Mouse (Mus musculus): ENCODE results near the gene Zmat5.

The Zmat5 gene

DNA sequence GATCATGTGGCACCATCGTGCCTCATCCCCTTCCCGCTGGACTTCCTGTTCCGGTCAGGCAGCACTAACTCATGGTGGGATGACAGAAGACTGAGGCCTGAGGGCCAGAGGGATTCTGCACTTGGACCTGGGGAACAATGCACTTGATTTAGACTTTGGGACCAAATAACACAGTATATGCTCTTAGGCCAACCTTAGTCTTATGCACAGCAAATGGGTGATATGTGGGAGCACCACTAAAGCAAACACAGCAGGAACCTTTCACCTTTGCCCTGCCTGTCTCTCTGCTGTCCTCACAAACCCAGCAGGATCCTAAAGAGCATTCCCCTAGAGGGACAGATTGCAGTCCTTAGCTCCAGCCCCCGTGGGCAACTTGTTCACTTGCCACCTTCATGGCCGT is 36.3 kb downstream of the Zmat5 start:
- DNase-seq: no peak

DNA sequence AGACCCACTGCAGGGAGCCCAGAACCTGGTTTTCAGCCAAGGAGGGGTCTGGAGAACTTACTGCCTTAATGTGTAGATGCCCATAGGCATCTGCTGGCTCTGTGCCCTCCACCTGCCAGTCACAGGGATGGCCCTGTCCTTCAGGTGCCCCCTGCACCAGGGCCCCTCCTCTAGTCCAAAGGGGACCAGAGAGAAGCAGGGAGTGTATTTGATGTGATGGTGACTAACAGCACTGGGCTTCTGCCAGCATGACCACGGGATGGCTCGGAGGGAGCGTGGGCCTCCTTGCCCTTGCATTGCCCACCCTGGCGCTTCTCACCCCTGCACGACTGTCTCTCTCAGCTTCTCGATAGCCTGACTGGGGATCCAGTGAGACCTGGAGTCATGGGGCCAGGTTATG is 40.2 kb downstream of the Zmat5 start:
- no peak for DNase-seq

DNA sequence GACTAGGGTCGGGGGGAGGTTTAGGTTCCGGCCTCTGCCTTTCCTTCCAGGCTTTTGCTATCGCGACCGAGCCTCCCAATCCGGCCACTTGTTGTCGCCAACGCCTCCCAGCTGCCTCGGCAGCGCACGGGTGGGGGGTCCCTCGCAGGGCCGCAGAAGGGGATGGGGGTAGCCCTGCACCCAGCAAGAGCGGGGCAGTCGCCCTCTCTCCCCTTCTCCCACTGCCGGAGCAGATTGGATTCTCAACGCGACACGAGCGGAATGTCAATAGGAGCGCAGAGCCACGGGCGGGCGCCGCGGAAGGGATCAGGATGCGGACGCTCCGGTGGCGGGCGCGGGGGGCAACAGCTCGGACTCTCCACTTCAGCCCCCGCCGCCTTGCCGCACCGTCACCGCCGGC is 41.5 kb downstream of the Zmat5 start:
- peak in 1 of 2 experiments; percentile 29 for DNase-seq

DNA sequence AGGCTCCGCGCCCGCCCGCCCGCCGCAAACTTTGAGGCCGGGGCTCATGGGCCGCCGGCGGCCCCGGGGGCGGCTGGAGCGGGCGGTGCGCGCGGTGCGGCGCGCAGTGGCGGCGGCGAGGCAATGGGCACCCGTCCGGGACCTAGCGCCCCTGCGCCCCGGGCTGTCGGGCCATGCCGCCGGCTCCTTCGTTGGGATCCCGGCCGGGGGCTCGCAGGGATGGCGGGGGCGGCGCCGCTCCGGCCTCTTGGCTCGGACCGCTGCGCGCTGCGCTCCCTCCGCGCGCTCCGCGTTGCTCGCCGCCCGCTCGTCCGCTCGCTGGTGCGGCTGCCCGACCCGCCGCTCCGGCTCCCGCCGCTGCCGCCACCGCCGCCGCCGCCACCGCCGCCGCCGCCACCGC is 42.3 kb downstream of the Zmat5 start, which contains the start of gene Cabp7:
Gene Cabp7 (minus strand): TSS at position 46 of the 400 bp plus-strand sequence.
- DNase-seq: peak in 1 of 2 experiments; percentile 46

DNA sequence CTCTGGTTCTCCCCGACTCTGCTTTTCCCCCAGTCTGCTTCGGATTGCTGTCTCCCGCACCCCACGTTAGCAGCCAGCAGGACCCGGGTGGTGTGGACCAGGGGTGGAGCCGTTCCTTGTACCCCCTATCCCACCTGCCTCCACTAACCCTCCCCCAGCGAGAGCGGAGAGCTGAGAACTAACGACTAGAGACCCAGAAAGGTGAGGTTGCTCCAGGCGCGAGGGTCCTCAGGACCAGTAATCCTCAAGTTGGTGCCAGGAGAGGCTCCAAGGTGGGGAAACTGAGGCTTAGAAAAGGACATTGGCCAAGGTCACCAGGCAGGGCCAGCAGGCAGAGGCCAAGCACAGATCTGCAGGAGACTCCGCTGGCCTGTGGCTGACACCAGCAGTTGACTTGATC is 42.8 kb downstream of the Zmat5 start:
- no peak for DNase-seq

DNA sequence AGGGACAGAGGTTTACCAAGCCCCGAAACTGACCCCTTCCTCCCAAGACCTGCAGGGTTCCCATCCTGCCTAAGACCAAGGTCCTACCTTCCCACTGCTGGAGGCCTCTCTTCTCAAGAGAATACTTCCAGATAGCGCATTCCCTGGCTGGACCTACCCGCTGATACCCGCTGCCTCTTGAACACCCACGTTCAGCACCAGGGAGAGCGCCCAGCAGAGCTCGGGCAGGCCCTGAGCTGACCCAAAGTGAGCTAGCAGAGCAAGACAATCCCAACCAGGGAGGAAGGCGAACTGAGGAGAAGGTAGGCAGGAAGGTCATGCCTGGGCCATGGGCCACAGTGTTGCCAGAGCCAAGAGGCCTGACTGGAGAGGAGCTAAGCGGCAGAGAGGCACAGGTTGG is 45.8 kb downstream of the Zmat5 start:
- DNase-seq: no peak

DNA sequence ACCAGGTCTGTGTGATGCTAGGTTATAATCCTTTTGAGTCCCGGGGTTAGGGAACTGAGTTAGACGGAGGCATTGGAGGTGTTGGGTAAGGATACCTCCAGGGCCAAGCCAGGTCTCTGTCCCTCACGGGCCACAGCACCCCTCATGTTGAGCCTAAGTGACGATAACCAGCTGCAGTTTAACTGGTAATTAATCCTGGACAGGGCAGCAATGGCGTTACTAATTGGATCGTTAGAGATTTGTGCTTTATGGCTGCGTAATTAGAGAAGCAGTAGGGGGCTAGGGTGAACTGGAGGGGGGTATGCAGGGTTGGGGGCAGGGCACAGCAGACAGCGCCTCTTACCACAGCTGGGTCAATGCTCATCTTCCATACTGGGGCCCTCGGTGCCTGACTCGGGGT is 48.4 kb downstream of the Zmat5 start:
- no peak for DNase-seq

DNA sequence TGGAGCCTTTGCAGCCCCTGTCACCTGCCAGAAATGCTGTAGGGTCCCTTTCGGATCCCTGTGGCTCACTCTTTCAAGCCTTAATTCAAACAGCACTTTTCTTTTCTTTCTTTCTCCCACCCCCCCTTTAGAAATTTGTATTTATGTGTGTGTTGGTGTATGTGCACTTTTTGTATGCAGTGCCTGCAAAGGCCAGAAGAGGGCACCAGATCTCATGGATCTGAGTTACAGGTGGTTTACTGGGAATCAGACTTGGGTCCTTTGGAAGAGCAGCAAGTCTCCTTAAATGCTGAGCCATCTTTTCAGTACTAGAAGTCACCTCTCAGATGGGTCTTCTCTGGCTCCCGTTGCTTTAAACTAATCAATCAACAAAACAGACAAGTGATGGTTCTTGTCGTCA is 49.6 kb downstream of the Zmat5 start:
- no peak for DNase-seq

DNA sequence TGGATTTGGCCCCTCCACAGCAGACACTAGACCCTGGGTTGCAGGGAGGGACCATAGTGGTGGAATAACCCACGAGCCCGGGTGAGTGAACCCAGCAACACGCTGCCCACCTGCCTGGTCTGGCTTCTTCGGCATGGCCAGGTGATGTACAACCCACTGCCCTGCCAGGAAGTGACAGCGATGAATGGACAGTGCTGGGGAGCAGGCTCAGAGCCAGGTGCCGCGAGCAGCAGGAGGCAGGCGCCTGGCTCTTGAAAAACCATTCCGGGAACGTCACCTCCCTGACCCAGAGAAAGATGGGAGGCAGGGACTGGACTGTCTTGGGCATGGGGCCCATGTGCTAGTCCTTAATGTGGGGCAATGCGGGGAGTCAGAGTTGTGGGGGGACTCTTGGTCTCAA is 50.4 kb downstream of the Zmat5 start:
- DNase-seq: peak in 1 of 2 experiments; percentile 59

DNA sequence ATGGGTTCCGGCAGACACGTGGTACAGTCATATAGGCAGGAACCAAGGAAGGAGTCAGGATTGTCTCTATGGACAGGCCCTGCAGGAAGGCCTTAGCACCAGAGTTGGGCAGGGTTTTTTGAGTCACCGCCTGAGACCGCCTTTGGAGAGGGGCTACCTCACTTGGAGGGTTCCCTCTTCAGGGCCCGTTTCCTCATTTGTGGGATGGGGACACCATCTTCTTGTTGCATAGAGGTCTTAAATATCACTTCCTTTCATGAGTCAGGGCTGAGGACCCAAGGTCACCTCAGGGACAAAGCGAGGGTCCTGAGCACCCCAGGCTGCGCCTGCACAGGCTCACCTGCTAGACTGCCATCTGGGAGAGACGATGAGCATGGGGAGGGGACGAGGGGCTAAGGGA is 52.0 kb downstream of the Zmat5 start:
- DNase-seq: no peak

DNA sequence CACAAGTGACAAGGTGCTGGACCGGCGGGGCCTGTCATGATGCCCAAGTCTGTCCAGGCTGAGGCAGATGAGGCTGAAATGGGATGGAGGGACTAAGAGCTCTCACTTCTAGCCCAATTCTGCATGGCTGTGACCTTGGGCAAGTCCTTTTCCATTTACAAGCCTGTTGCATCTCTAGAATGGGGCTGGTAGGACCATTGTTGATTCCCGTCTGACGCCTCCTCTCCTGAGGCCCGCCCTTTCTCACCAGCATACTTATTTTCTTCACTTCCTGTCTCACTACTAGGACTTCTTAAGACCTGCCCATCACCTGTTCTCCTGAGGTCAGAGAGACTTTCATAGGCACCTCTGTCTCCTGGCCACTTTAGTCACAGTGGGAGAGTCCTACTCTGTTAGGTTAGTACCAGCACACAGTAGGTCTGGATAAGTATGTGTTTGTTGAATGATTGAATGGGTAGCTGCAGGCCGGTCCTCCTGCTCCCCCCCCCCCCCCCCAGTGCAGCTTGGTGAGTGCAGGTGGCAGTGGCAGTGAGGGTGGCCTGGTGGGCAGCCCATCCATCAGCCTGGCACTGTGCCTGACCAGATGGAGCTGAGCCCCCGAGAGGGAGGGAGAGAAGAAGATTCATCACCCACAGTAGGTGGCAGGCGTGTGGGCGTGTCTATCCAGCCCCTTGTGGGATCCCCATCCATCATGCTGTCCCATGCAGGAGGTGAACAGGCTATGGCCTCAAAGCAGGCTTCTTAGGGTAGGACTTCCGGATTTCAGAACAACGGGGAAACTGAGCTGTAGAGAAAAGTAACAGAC is 52.7 kb downstream of the Zmat5 start:
- no peak for DNase-seq

DNA sequence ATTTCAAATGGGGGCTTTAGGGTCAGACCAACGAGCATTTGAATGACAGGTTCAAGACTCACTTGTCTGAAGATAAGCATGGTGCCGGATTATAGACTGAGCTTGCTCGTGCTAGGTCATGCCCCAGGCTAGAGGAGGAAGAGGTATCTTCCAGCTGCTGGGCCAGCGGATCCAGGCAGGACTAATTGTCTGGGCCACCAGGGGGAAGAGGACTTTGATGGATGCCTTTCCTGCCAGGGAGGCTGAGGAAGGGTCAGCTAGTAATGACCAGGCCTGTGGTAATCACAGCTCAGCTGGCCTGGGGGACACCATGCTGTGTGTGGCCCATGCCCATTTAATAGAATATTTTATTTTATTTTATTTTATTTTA is 53.3 kb downstream of the Zmat5 start:
- no peak for DNase-seq

DNA sequence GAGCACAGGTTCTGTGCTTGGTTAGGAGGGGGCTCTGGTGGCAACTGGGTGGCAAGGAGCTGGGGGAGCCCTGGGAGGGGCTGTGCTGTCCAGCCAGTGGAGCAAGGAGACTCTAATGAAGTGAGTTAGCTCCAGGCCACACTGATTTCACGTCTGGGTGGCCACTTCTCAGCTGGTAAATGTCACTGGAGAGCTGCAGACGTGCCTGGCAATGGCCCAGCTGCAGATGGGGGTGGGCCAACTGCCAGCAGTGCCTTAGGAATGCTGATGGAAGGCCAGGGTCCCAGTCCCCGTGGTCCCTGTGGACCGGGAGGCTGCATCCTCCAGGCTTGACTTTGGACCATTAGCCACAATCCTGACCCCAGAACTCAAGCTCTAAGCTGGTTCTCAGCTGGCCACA is 56.0 kb downstream of the Zmat5 start:
- DNase-seq: no peak

DNA sequence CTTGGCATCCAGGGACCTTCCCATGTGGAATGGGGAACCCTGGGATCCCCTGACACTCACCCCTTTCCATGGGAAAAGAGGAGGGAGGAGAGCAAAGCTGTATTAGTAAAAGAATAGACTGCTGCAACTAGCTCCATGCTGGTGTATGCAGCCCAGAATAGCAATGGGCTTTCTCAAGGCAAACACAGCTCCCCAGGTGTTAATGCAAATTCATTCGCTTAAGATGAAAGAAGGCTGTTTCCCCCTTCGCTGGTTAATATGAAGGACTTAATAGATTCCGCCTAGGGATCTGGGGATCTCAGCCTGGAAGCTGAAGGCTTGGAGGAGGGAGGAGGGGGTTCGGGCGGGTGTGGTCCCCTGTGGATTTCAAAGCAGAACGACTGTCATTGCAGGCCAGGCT is 57.5 kb downstream of the Zmat5 start:
- no peak for DNase-seq

DNA sequence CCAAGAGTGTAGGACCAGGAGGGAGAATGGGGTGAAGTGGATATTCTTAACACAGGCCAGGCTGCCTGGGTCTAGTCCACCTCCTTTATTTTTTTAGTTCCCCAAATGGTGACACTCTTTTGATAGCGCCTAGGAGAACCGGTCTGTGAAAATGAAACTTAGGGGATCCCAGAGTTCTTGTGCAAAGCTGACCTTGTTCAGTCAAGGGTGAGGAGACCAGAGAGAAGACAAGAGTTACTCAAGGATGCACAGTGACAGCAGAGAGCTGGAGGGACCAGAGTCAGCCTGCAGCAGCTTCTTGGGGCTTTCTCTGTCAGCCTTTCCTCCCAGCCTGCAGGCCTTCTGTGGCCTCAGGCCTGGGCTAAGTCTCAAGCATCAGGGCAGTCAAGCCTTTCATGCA is 58.0 kb downstream of the Zmat5 start:
- DNase-seq: no peak

DNA sequence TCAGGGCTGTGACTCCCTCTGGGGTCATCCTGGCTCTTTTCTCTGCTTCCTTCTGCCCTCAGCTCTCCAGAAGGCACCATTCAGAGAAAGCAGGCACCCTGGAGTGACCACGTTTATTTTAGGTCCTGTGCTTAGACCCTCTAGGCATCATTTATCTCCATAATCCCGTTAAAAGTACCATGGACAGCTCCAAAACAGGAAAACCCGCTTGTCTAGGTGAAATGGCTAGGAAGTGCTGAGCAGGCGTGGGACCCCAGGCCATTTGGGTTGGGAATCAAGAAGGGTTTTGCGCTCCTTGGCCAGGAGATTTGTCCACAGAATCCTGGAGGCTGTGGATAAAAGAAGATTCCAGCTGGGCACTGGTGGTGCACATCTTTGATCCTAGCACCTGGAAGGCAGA is 59.2 kb downstream of the Zmat5 start:
- no peak for DNase-seq

DNA sequence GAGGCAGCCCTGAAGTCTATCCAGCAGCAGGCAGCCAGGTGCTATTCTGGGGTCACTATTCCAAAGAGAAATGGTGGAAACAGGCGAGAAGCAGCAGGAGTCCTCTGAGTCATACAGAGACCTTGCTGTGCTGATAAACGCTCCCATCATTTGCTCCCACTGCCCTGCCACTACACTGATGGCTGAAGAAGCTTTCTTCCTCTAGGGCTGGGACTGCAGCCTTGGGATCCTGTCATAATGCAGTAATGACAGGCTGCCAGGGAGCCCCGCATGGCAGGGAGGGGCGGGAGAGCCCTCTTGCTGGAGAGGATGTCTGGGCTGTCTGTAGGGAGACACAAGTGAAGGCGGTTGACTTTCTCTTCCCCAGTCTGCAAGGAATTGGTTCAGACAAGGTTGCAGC is 60.0 kb downstream of the Zmat5 start:
- DNase-seq: peak; percentile 43 to 60

DNA sequence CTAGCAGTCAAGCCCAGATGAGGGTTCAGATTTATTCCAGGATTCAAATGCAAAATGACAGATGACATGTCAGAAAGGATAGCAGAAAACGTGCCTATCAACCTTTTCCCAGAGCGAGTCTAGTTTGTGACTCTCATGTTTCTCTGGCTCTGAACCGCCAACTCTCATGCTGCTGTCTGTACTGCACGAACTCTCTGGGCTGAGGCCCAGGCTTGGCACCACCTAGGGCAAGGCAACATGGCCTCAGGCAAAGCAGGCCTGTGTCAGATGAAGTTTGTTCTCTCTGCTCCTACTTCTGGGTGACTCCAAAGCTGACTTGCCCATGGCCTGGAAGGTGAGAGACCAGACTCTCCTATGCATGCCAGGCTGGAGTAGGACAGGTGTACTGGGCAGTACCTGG is 63.9 kb downstream of the Zmat5 start:
- no peak for DNase-seq

DNA sequence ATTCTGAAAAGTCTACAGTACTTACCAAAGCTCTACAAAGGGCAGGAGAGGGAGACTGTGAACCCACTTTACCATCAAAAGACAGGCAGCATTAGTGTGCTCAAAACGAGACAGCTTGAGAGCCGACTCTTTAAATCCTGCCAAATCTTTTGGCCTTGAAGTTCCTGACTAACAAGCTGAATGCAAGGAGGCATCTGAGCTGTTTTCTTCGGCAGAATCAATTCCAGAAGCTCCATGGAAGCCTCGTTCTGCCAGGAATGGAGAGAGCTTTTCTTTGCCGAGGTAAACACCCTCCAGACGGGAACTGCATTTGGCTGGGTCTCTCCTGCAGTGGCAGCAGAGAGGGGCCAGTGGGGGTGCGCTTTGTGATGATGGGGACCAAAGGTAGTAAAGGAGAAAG is 64.8 kb downstream of the Zmat5 start:
- no peak for DNase-seq

DNA sequence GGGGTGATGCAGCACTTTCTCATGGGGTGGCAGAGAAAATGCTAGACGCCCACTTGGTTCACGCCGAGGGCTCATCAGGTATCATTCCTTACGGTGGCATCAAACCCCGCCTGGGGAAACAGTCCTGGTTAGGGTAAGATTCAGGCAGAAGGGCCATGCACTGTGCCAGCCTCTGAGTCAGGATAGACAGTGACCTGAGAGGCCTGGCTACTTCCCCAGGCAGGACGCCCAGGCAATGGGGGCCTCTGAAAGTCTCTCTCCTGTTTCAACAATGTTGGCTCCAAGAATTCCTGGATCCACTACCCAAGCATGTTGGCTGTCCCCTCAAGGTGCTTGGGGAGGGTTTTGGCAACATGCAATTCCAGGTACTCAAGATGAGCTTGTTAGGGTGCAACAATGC is 65.4 kb downstream of the Zmat5 start:
- no peak for DNase-seq

DNA sequence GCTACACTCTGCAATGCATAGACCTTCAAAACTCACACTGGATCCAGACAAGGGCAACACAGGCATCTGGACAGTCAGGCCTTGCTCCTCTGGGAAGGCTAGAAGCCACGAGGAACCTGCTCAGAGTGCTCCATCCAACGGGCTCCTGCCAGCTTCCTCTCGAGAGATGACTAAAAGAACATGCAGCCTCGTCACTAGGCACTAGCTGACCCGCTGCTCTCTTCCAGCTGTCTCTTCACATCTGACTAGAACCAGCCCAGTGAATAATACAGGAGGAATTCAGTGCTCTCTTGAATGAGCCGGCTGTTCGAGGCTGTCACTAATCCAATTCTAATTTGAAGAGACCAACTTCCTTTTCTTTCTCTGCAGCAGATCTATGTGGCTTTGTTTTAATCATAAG is 67.3 kb downstream of the Zmat5 start:
- no peak for DNase-seq

DNA sequence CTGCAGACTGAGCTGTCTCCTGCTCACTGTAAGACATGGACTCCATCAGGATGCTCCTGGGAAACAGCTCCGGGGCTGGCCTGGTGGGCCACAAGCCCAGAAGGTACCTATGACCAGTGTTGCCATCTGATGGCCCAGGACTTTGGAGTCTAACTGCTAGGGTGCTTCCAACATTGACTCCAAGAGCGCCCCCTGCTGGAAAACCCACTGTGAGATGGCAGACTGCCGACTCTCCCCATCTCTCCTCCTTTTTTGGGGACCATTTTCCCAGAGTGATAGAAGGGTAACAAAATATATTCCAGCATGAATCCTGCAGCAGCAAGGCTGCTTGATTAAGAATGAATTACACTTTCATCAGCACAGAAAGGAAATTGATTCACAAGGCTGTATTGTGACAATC is 68.4 kb downstream of the Zmat5 start:
- peak; percentile 76 to 88 for DNase-seq

DNA sequence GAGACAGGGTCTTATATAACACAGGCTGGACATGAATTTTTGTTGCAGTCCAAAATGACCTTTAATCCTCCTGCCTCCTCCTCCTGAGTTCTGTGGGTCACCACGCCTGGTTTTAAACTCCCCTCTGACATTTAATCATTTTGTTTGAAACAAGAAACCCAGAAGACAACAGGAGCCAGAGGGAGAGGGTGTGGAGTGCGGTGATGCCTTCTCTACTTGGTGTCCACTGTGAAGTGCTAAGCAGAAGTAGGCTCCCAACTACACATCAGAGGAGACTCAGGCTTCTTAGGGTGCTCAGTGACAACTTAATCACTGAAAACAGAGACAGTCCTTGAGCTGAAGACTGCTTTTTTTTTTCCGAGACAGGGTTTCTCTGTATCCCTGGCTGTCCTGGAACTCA is 76.4 kb downstream of the Zmat5 start:
- no peak for DNase-seq

DNA sequence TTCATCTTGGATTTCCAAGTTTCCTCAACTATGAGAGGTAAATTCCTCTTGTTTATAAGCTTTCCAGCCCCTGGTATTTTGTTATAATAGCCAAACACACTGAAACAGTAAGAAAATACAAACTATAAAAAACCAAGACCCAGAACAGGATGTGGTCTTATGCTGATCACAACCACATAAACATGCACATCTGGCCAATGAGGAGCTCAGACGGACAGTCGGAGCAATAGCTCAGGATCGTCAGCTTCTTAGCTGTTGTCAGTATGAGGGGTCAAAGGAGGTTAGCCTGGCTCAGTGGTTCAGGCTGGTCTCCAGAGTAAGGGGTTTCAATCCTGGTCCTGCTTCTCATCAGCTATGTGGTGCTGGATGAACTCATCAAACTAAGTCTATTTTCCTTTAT is 78.6 kb downstream of the Zmat5 start:
- DNase-seq: no peak

DNA sequence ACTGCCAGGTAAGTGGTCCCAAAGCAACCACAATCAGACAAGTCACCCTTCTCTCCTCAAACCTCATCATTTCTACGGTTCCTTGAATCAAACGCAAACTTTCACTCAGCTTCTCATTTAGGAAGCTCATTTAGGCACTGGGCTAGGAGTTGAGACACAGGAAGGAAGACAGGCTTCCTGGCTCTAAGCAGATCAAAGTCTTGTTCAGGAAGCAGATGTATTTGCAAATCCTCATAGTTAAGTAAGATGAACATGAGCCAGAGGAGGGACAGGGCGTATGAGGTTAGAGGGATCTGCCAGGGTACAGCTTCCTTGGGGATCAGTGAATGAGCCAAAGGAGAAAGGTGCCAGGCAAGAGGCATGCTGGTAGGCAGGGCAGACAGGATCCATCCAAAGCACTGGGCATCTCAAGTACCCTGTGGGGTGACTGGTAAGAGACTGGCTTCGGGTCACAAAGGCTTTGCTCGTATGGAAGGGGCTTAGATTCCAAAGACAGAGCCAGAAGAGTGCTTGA is 80.2 kb downstream of the Zmat5 start:
- DNase-seq: no peak

Data from cerebellum, postnatal 25 days (tissue).